Mouse (Mus musculus): Measurements from ENCODE around the gene Rhot1. TPM values are rescaled to one million over a fixed set of nuclear protein-coding genes. Genes with fewer than 3 reads are reported as not detected.

Gene Rhot1
- 57.0 and 63.2 TPM in 2 replicates for polyA plus RNA-seq (2016; fragmentation: Nextera tagmentation; extraction: Ambion mirVana)

GRCm38 (mm10) chr11:80208860-80209800 is at the start of gene Rhot1:
Gene Rhot1, plus strand, starts transcription at chr11:80209019.
- under 1% methylated on average over 78 of the region's 78 CpGs for WGBS
- peak; percentile 96 for DNase-seq (ENCODE audit: low spot score)
- Histone ChIP-seq H3K27ac (peak within 1 kb of the TSS; percentile 95), H3K4me1 (peaks cover 14% of the 10 kb centered on the region), H3K9me3 (no peaks in the 10 kb centered on the region), H3K4me3 (peak within 1 kb of the TSS; percentile 96), H3K36me3 (peaks cover 13% of the 10 kb centered on the region; the same call in 1 of the 2 replicates), H3K27me3 (ENCODE audit: insufficient read depth, poor library complexity, severe bottlenecking) (no peaks in the 10 kb centered on the region)

- no peak overlapping the region for H3K27ac ChIP-seq
- peaks cover 32% of the 10 kb centered on the region for H3K27me3 ChIP-seq (ENCODE audit: insufficient read depth, poor library complexity, severe bottlenecking)
- no peaks in the 10 kb centered on the region for H3K9me3 ChIP-seq
- no peak for DNase-seq (ENCODE audit: low spot score)
- H3K4me3 ChIP-seq, result no peak overlapping the region
- H3K36me3 ChIP-seq, result no peaks in the 10 kb centered on the region
- WGBS, result 78% methylated on average over 4 of the region's 4 CpGs
- H3K4me1 ChIP-seq, result no peaks in the 10 kb centered on the region
These were observed 47.8 kb upstream of the Rhot1 start for GRCm38 (mm10) chr11:80161041-80161440.

- H3K27me3 ChIP-seq (ENCODE audit: insufficient read depth, poor library complexity, severe bottlenecking), result peaks cover 7% of the 10 kb centered on the region; the same call in 1 of the 2 replicates
- no peak for DNase-seq (ENCODE audit: low spot score)
- 69% methylated on average over 7 of the region's 7 CpGs for WGBS
- no peaks in the 10 kb centered on the region for H3K4me1 ChIP-seq
- no peaks in the 10 kb centered on the region for H3K9me3 ChIP-seq
- H3K36me3 ChIP-seq, result no peaks in the 10 kb centered on the region
- H3K27ac ChIP-seq, result no peak overlapping the region
- H3K4me3 ChIP-seq, result no peak overlapping the region
These were observed 45.3 kb upstream of the Rhot1 start for GRCm38 (mm10) chr11:80163362-80164116.

GRCm38 (mm10) chr11:80164224-80164623 is 44.6 kb upstream of the Rhot1 start:
- DNase-seq (ENCODE audit: low spot score), result no peak
- H3K36me3 ChIP-seq, result no peaks in the 10 kb centered on the region
- H3K4me1 ChIP-seq, result no peaks in the 10 kb centered on the region
- H3K9me3 ChIP-seq, result no peaks in the 10 kb centered on the region
- H3K4me3 ChIP-seq, result no peak overlapping the region
- WGBS, result 71% methylated on average over 2 of the region's 2 CpGs
- no peak overlapping the region for H3K27ac ChIP-seq
- peaks cover 3% of the 10 kb centered on the region; the same call in 1 of the 2 replicates for H3K27me3 ChIP-seq (ENCODE audit: insufficient read depth, poor library complexity, severe bottlenecking)

- Histone ChIP-seq H3K36me3 (no peaks in the 10 kb centered on the region), H3K9me3 (no peaks in the 10 kb centered on the region), H3K4me1 (no peaks in the 10 kb centered on the region), H3K27ac (no peak overlapping the region), H3K4me3 (no peak overlapping the region), H3K27me3 (ENCODE audit: insufficient read depth, poor library complexity, severe bottlenecking) (no peaks in the 10 kb centered on the region)
- DNase-seq (ENCODE audit: low spot score), result no peak
- WGBS, result 88% methylated on average over 9 of the region's 9 CpGs
These were observed 40.7 kb upstream of the Rhot1 start for GRCm38 (mm10) chr11:80168121-80168520.

GRCm38 (mm10) chr11:80168611-80169249 is 40.1 kb upstream of the Rhot1 start:
- no peaks in the 10 kb centered on the region for H3K4me1 ChIP-seq
- no peaks in the 10 kb centered on the region for H3K9me3 ChIP-seq
- no peaks in the 10 kb centered on the region for H3K36me3 ChIP-seq
- no peak overlapping the region for H3K27ac ChIP-seq
- WGBS, result 79% methylated on average over 4 of the region's 4 CpGs
- DNase-seq (ENCODE audit: low spot score), result no peak
- no peaks in the 10 kb centered on the region for H3K27me3 ChIP-seq (ENCODE audit: insufficient read depth, poor library complexity, severe bottlenecking)
- no peak overlapping the region for H3K4me3 ChIP-seq

GRCm38 (mm10) chr11:80169629-80170028 is 39.2 kb upstream of the Rhot1 start:
- Histone ChIP-seq H3K9me3 (no peaks in the 10 kb centered on the region), H3K36me3 (no peaks in the 10 kb centered on the region), H3K4me1 (no peaks in the 10 kb centered on the region), H3K27me3 (ENCODE audit: insufficient read depth, poor library complexity, severe bottlenecking) (no peaks in the 10 kb centered on the region), H3K4me3 (no peak overlapping the region), H3K27ac (no peak overlapping the region)
- 88% methylated on average over 3 of the region's 3 CpGs for WGBS
- no peak for DNase-seq (ENCODE audit: low spot score)

- Histone ChIP-seq H3K9me3 (no peaks in the 10 kb centered on the region), H3K4me3 (no peak overlapping the region), H3K27ac (no peak overlapping the region), H3K4me1 (peaks cover under 1% of the 10 kb centered on the region), H3K36me3 (no peaks in the 10 kb centered on the region), H3K27me3 (ENCODE audit: insufficient read depth, poor library complexity, severe bottlenecking) (no peaks in the 10 kb centered on the region)
- WGBS, result 58% methylated on average over 5 of the region's 5 CpGs
- no peak for DNase-seq (ENCODE audit: low spot score)
These were observed 38.5 kb upstream of the Rhot1 start for GRCm38 (mm10) chr11:80170351-80170750.

GRCm38 (mm10) chr11:80171884-80172283 is 36.9 kb upstream of the Rhot1 start:
- Histone ChIP-seq H3K4me3 (no peak overlapping the region), H3K4me1 (peaks cover 8% of the 10 kb centered on the region), H3K36me3 (no peaks in the 10 kb centered on the region), H3K9me3 (no peaks in the 10 kb centered on the region), H3K27ac (no peak overlapping the region), H3K27me3 (ENCODE audit: insufficient read depth, poor library complexity, severe bottlenecking) (no peaks in the 10 kb centered on the region)
- DNase-seq (ENCODE audit: low spot score), result no peak
- WGBS, result 80% methylated on average over 4 of the region's 4 CpGs

- Histone ChIP-seq H3K4me3 (no peak overlapping the region), H3K9me3 (no peaks in the 10 kb centered on the region), H3K4me1 (peaks cover 17% of the 10 kb centered on the region), H3K36me3 (no peaks in the 10 kb centered on the region), H3K27ac (no peak overlapping the region), H3K27me3 (ENCODE audit: insufficient read depth, poor library complexity, severe bottlenecking) (no peaks in the 10 kb centered on the region)
- DNase-seq (ENCODE audit: low spot score), result no peak
- WGBS, result 79% methylated on average over 11 of the region's 11 CpGs
These were observed 34.7 kb upstream of the Rhot1 start for GRCm38 (mm10) chr11:80173963-80174670.

GRCm38 (mm10) chr11:80176911-80177895 is 31.6 kb upstream of the Rhot1 start:
- Histone ChIP-seq H3K27ac (peak overlapping the region; percentile 69; the same call in 1 of the 2 replicates), H3K27me3 (ENCODE audit: insufficient read depth, poor library complexity, severe bottlenecking) (no peaks in the 10 kb centered on the region), H3K4me3 (no peak overlapping the region), H3K9me3 (no peaks in the 10 kb centered on the region), H3K36me3 (no peaks in the 10 kb centered on the region), H3K4me1 (peaks cover 17% of the 10 kb centered on the region)
- DNase-seq (ENCODE audit: low spot score), result no peak
- 67% methylated on average over 11 of the region's 11 CpGs for WGBS

Data from heart, embryonic 10.5 days (tissue).